8 mouse cellular contexts compared by ENCODE assay signal in the genomic region with DNA sequence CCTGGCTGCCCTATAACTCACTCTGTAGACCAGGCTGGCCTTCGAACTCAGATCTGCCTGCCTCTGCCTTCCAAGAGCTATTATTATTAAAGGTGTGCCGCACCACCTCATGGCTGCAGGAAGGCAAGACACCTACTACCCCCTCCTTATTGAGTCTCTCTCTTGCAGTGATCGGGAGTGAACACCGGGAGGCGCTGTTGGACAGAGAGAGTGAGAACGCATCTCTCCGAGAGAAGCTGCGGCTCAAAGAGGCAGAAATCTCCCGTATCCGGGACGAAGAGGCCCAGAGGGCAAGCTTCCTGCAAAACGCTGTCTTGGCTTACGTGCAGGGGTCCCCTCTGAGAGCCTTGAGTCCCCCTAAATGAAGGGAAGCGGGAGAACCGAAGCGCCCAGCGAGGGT. TPM values are rescaled to one million over a fixed set of nuclear protein-coding genes. Genes with fewer than 3 reads are reported as not detected.
DNase-seq lines count a peak whose midpoint lies in the region; ATAC-seq and TF ChIP-seq lines count a peak whose summit lies in the region.

No protein-coding gene starts in this region.

- H3K4me3 ChIP-seq in cortical plate, adult 2 months (ENCODE audit: insufficient read depth, low read length) = peak overlapping the region; percentile 45; the same call in 1 of the 2 replicates

- no peak for TF ChIP-seq POLR2A in cortical plate, adult 2 months (IDR thresholded peaks at IDR 0.05; ENCODE audit: extremely low read depth, insufficient read depth, low read length)

- no peak overlapping the region for H3K27ac ChIP-seq in cortical plate, adult 2 months (ENCODE audit: insufficient read depth, low read length)

- TF ChIP-seq CTCF in cortical plate, adult 2 months (IDR thresholded peaks at IDR 0.05; ENCODE audit: extremely low read depth, insufficient read depth, low read length) = peak; percentile 99

- intact Hi-C loops in gastrocnemius, postnatal 14 days (cut with DNase I; ENCODE audit: low total_unique reads) = loop anchor here (2.0 kb wide), 1 partner anchor 54 kb away; no protein-coding TSS in a partner anchor
- intact Hi-C loops in left cerebral cortex, postnatal 14 days (cut with DNase I) = loop anchor here (1.0 kb wide), 2 partner anchors 56 to 80 kb away; no protein-coding TSS in a partner anchor

- no peaks in the 10 kb centered on the region for H3K4me1 ChIP-seq in cortical plate, adult 2 months (ENCODE audit: control insufficient read depth, insufficient read depth, low read length)

- peak; percentile 89 for DNase-seq in gastrocnemius, postnatal 14 days
- peak; percentile 84 to 90 for DNase-seq in left cerebral cortex, postnatal 14 days (ENCODE audit: low spot score in 2 of 2)
- DNase-seq in mesoderm, embryonic 11.5 days (ENCODE audit: low read depth, low spot score) = peak; percentile 94
- DNase-seq in right cerebral cortex, postnatal 25 days = peak; percentile 85
- DNase-seq in urinary bladder, postnatal 36 days (ENCODE audit: low spot score in 2 of 2) = peak; percentile 80 to 88

- ATAC-seq in activated CD4-positive, CD25-positive, alpha-beta regulatory T cell, adult 4 months = peak; percentile 78
- ATAC-seq in inflammation-experienced regulatory T-cells, adult 6 months = peak; percentile 85

RNA-seq across cellular contexts. Expression of a gene that starts 0.8 kb away (rescaled TPM):
- not detected for polyA plus RNA-seq in activated CD4-positive, CD25-positive, alpha-beta regulatory T cell, adult 4 months (2017; shearing (Covaris generic))
- 60.4 and 72.2 TPM in 2 replicates for polyA plus RNA-seq in cortical plate, adult 2 months (2012; rRNA removed)
- 1 to 10 TPM; 1.5 to 1.9 TPM for total RNA-seq in gastrocnemius, postnatal 14 days (2021)
- not detected for polyA plus RNA-seq in inflammation-experienced regulatory T-cells, adult 6 months (2017; shearing (Covaris generic))
- total RNA-seq in left cerebral cortex, postnatal 14 days (2021) = 10 to 100 TPM; 92.2 to 99.5 TPM

RNA-seq across cellular contexts. Expression of a gene that starts 6.6 kb away (rescaled TPM):
- 10 to 100 TPM; 17.0 to 20.9 TPM for polyA plus RNA-seq in activated CD4-positive, CD25-positive, alpha-beta regulatory T cell, adult 4 months (2017; shearing (Covaris generic))
- 20.5 and 21.3 TPM in 2 replicates for polyA plus RNA-seq in cortical plate, adult 2 months (2012; rRNA removed)
- total RNA-seq in gastrocnemius, postnatal 14 days (2021) = 1 to 10 TPM; 5.4 to 6.2 TPM
- 10 to 100 TPM; 20.5 to 29.7 (median 26.5) TPM for polyA plus RNA-seq in inflammation-experienced regulatory T-cells, adult 6 months (2017; shearing (Covaris generic))
- 1 to 10 TPM; 5.7 to 7.8 TPM for total RNA-seq in left cerebral cortex, postnatal 14 days (2021)

RNA-seq across cellular contexts. Expression of a gene that starts 6.7 kb away (rescaled TPM):
- polyA plus RNA-seq in activated CD4-positive, CD25-positive, alpha-beta regulatory T cell, adult 4 months (2017; shearing (Covaris generic)) = 10 to 100 TPM; 19.7 to 24.1 TPM
- polyA plus RNA-seq in cortical plate, adult 2 months (2012; rRNA removed) = 114 and 137 TPM in 2 replicates
- 1 to 10 TPM; 5.2 to 5.4 TPM for total RNA-seq in gastrocnemius, postnatal 14 days (2021)
- polyA plus RNA-seq in inflammation-experienced regulatory T-cells, adult 6 months (2017; shearing (Covaris generic)) = 10 to 100 TPM; 19.4 to 39.4 (median 20.8) TPM
- 10 to 100 TPM; 57.2 to 60.1 TPM for total RNA-seq in left cerebral cortex, postnatal 14 days (2021)

RNA-seq across cellular contexts. Expression of a gene that starts 6.9 kb away (rescaled TPM):
- 100 to 1,000 TPM; 163 to 165 TPM for polyA plus RNA-seq in activated CD4-positive, CD25-positive, alpha-beta regulatory T cell, adult 4 months (2017; shearing (Covaris generic))
- 36.2 and 40.2 TPM in 2 replicates for polyA plus RNA-seq in cortical plate, adult 2 months (2012; rRNA removed)
- total RNA-seq in gastrocnemius, postnatal 14 days (2021) = 10 to 100 TPM; 25.7 to 33.3 TPM
- polyA plus RNA-seq in inflammation-experienced regulatory T-cells, adult 6 months (2017; shearing (Covaris generic)) = 100 to 1,000 TPM; 154 to 181 (median 169) TPM
- total RNA-seq in left cerebral cortex, postnatal 14 days (2021) = 10 to 100 TPM; 26.8 to 30.2 TPM

RNA-seq across cellular contexts. Expression of a gene that starts 11.5 kb away (rescaled TPM):
- polyA plus RNA-seq in activated CD4-positive, CD25-positive, alpha-beta regulatory T cell, adult 4 months (2017; shearing (Covaris generic)) = not detected
- polyA plus RNA-seq in cortical plate, adult 2 months (2012; rRNA removed) = 4.6 and 4.9 TPM in 2 replicates
- 10 to 100 TPM; 10.6 to 14.4 TPM for total RNA-seq in gastrocnemius, postnatal 14 days (2021)
- not detected for polyA plus RNA-seq in inflammation-experienced regulatory T-cells, adult 6 months (2017; shearing (Covaris generic))
- 1 to 10 TPM; 1.5 to 3.0 TPM for total RNA-seq in left cerebral cortex, postnatal 14 days (2021)

Comparison
In these comparisons a context has a peak if more than half of its experiments do, and no peak if none do; other contexts are left out.
1. RNA of a gene that starts 0.8 kb away (polyA plus RNA-seq): 60.4 to 72.2 TPM in cortical plate, adult 2 months; not detected in activated CD4-positive, CD25-positive, alpha-beta regulatory T cell, adult 4 months and not detected in inflammation-experienced regulatory T-cells, adult 6 months; every median in the first group is over 10 times any median in the second.
2. Peak in every context shown above with its lines, with median percentiles within 50 percentile points of each other: DNase-seq.